Mouse (Mus musculus) adrenal gland (tissue): ENCODE data around the gene Slc22a14.
"Not testable (repeated sequence)": the region's sequence is repeated elsewhere in the genome, so short reads cannot be mapped to it uniquely, and the experiment has no call there.

Experiments
- intact Hi-C: fragments of 180-260 bp; cut with DNase I; formaldehyde crosslinking; loops from one replicate; pipeline ENCODE4 v1.15.1; 2025

Slc22a14 gene

DNA sequence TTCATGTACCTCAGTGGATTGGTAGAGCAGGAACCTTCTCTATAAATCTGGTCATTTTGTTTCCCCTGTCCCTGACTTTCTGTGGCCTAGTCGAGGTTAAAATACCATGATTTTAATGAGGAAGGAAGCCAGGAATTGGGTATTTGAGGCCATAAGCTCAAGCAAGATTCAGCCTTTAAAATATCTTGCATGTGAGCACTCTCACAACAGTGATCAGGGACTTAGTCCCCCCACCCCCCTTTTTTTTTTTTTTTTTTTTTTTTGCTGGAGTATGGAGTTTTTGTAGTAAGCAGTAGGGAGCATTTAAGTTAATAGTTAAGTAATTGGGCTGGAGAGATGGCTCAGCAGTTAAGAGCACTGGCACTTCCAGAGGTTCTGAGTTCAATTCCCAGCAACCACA is 41.2 kb downstream of the Slc22a14 start:
- intact Hi-C loops = no loop called here

DNA sequence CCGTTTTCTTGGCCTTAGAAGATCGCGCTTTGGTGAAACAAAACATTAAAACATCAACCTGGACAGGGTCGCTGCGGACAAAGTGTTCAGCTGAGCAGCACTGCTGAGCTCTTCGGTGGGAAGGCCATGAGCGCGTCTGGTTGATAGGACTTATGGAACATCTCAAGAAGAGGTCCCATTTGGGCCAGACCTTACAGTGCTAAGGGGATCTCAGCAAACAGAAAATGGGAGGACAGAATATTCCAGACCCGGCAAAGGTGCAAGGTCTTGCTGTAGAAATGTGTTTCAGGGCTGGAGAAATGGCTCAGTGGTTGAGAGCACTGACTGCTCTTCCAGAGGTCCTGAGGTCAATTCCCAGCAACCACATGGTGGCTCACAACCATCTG is 42.1 kb downstream of the Slc22a14 start:
- intact Hi-C loops = loop anchor here (2.0 kb wide), 1 partner anchor 18 kb away; the partner anchor contains the start of gene Myd88

- intact Hi-C loops = loop anchor here (2.0 kb wide), 1 partner anchor 18 kb away; the partner anchor contains the start of gene Myd88
Observed at GRCm38 (mm10) chr9:119322289-119323259, 42.8 kb downstream of the Slc22a14 start, which contains the start of gene Oxsr1. Gene Oxsr1 (minus strand): TSS chr9:119322427.

- intact Hi-C loops = loop anchor here (2.0 kb wide), 1 partner anchor 19 kb away; the partner anchor contains the start of gene Myd88
Observed at GRCm38 (mm10) chr9:119321392-119322229, 43.7 kb downstream of the Slc22a14 start.

- intact Hi-C loops = no loop called here
Observed at GRCm38 (mm10) chr9:119320946-119321345, 44.4 kb downstream of the Slc22a14 start.

DNA sequence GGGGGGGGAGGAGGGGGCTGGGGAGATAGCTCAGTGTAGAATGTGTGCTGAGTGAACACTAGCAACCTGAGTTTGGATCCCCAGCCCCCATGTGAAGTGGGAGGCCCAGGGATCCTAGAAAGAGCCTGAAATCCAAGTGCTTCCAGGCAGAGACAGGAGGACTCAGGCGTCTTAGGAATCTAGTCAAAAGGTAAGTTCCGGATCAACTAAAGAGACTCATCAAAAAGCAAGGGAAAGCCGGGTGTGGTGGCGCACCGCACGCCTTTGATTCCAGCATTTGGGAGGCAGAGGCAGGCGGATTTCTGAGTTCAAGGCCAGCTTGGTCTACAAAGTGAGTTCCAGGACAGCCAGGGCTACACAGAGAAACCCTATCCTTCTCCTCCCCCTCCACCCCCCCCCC is 44.9 kb downstream of the Slc22a14 start:
- intact Hi-C loops = no loop called here

DNA sequence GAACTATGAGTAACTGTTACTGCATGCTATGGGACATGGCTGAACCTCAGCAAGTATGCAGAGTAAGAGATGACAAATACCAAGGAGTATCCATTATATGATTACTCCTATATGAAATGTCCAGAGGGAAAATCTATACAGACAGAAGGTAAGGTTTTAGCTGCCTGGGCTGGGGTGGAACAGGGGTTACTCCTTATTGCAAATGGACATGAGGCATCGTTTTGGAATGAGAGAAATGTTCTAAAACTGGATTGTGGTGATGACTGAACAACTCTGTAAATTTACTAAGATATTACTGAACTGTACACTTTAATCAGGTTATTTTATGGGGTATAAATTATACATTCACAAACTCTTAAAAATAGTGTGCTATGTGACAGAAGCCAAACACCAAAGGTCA is 46.5 kb downstream of the Slc22a14 start:
- intact Hi-C loops = no loop called here

DNA sequence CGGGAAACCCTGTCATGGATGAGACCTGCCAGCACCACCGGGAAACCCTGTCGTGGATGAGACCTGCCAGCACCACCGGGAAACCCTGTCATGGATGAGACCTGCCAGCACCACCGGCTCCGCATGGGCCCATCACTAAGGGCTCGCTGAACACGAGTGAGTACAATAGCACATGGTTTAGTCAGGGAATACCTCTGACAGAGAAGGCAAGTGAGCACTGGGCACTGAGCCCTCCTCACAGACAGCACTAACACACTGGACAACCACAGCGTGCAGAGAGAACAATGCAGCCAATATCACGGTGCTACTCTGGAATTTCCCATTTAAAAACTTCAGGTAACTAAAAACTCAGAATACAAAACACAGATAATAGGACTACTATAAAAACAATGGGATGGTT is 52.3 kb downstream of the Slc22a14 start:
- intact Hi-C loops = no loop called here

DNA sequence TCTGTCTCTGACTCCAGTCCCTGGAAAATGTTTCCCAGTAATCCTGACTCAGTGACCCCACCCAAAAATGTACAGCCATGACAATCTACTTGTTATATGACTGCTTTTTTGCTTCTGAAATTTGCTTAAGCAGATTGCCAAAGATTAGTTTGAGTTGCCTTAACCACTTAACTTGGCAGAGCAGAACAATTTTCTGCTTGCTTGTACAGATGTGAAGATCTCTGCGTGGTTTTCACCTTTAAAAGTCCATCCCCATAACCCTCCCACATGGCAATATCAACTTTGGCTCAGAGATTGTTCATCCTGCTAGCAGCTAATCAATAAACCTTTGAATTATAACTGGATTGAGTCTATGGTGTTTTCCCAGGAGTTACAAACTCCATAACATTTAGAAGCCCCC is 56.3 kb downstream of the Slc22a14 start:
- intact Hi-C loops = loop anchor here (10.0 kb wide), 1 partner anchor 46 kb away; the partner anchor contains the start of gene Xylb

- intact Hi-C loops = loop anchor here (10.0 kb wide), 1 partner anchor 49 kb away; the partner anchor contains the start of gene Xylb
Observed at GRCm38 (mm10) chr9:119305863-119306262, 59.5 kb downstream of the Slc22a14 start.

DNA sequence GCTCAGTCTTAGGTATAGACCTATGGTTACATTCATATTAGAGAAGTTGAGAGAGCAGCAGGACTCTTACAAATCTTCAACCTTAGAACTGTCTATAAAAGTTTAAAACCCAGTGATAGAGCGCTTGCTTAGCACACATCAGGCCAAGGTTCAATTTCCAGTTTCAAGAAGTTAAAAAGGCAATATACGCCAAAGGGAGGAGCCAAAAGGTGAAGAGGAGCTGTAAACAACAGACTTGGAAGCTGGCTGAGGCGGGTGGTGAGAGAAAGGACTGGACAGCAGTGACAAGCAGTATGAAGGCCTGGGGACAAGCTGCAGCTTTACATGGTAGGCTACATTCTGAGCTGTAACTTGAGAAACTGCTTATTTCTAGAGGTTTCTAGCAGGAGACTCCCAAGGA is 66.8 kb downstream of the Slc22a14 start:
- intact Hi-C loops = no loop called here

DNA sequence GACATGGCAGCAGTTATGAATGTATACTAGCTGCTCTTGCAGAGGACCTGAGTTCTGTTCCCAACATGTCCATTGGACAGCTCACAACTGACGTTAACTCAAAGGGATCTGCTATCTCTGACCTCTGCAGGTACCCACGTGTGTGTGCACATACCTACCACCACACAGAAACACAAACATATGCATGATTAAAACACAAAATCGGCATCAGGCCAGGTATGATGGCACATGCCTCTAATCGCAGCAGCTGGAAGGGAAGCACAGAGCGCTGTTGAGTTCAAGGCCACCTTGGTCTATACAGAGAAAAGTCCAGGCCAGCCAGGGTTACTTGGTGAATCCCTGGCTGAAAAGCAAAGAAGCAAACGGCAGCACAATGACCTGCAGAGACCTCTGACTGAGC is 67.7 kb downstream of the Slc22a14 start:
- intact Hi-C loops = no loop called here

- intact Hi-C loops = no loop called here
Observed at GRCm38 (mm10) chr9:119290791-119291190, 74.6 kb downstream of the Slc22a14 start.

DNA sequence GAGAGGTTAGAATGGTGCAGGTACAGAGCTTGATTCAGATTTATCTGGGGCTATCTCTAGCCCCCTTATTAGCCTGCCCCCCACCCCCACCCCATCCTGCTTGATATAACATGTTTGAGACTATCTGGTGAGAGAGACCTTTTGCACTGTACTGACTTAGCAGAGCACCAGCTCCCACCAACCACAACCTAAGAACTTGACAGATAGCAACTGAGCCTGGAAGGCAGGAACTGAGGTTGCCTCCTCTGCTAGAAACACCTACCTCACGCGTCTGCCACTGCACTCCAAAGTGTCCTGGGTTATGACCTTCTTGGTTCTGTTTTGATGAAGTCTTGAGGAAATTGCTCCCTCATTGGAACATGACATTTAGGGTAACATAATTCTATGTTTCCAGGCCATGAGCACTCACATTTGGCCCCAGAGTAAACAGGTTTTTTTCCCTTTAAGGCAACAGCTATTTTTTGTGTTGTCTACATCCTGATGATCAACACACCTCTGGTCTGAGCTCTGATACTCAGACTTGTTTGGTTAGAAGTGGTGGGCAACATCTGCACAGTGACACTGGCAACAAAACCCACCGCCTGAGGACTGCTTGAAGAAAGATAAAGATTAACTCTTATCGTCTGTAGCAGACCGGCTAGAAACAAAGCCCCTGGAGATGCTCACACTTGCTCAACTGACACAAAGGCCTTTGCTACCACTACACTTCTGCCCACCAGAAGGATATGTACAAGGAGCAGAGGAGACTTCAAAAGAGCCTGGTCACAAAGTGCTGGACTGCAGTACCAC is 84.3 kb downstream of the Slc22a14 start:
- intact Hi-C loops = no loop called here

- intact Hi-C loops = no loop called here
Observed at GRCm38 (mm10) chr9:119278031-119278430, 87.3 kb downstream of the Slc22a14 start.

DNA sequence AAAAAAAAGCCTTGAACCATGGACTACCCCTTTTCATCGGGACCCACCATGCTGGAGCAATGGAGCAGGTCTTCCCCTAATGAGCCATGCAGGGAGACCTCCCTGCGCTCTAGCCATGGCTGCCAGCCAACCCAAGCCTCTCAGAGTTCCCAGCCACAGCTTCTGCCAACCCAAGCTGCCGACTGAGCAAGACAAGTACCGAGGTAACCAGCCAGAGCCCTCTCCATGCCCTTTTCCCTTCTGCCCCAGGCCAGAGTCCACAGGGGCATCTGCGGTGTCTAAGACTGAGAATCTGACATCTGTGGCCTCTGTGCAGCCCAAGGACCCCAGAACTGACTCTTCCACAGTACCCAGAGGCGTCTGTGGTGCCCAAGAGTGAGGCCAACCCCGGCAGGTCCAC is 89.0 kb downstream of the Slc22a14 start:
- intact Hi-C loops = no loop called here

- intact Hi-C loops = not testable (repeated sequence)
Observed at GRCm38 (mm10) chr9:119274814-119275213, 90.5 kb downstream of the Slc22a14 start.

- intact Hi-C loops = no loop called here
Observed at GRCm38 (mm10) chr9:119271496-119271895, 93.9 kb downstream of the Slc22a14 start.

- intact Hi-C loops = no loop called here
Observed at GRCm38 (mm10) chr9:119268588-119269145, 96.7 kb downstream of the Slc22a14 start.

GRCm38 (mm10) chr9:119268120-119268519 is 97.2 kb downstream of the Slc22a14 start:
- intact Hi-C loops = no loop called here

DNA sequence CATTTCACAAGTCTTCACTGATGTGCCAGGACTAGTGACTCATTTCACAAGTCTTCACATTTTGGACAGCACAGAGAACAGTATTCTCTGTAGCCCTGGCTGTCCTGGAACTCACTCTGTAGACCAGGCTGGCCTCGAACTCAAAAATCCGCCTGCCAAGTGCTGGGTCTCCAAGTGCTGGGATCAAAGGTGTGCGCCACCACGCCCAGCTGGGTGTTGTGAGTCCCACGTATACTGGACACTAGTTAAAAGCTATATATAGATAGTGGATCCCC is 99.3 kb downstream of the Slc22a14 start:
- intact Hi-C loops = not testable (repeated sequence)
